Mouse (Mus musculus): Measurements from ENCODE around the gene Tmem38a. TPM values are rescaled to one million over a fixed set of nuclear protein-coding genes. Genes with fewer than 3 reads are reported as not detected.

The Tmem38a gene
- total and polyA plus RNA-seq, 2 experiments from 2014 or later: 214 to 278 TPM

- Histone ChIP-seq H3K36me3 (replicated peaks; ENCODE audit: control insufficient read depth, insufficient read depth, low read length) (no peaks in the 10 kb centered on the region; the same call in 1 of the 2 replicates), H3K9me3 (replicated peaks; ENCODE audit: control insufficient read depth, low read length) (no peaks in the 10 kb centered on the region), H3K27ac (ENCODE audit: low read depth) (peak overlapping the region; percentile 93), H3K4me1 (ENCODE audit: control insufficient read depth, insufficient read depth) (peaks cover 33% of the 10 kb centered on the region), H3K4me3 (ENCODE audit: low read depth, low read length) (no peak overlapping the region), H3K9ac (replicated peaks; ENCODE audit: low read depth, low read length) (no peak overlapping the region), H3K4me2 (ENCODE audit: low read depth, low read length) (peak overlapping the region; percentile 24; the same call in 1 of the 2 replicates), H3K27me3 (ENCODE audit: control insufficient read depth, insufficient read depth, low read length) (no peaks in the 10 kb centered on the region)
- ATAC-seq (ENCODE audit: insufficient read depth, low read depth) (peak; percentile 86), DNase-seq (ENCODE audit: low spot score) (peak; percentile 83)
- 33% methylated on average over 6 of the region's 6 CpGs for WGBS
- TF ChIP-seq CTCF (IDR thresholded peaks at IDR 0.05; ENCODE audit: low read depth) (no peak), EP300 (IDR thresholded peaks at IDR 0.05; ENCODE audit: low read depth) (no peak)
These were observed 16.0 kb downstream of the Tmem38a start for GRCm38 (mm10) chr8:72587806-72588205.

- no peak for ATAC-seq (ENCODE audit: insufficient read depth, low read depth)
- H3K9me3 ChIP-seq (replicated peaks; ENCODE audit: control insufficient read depth, low read length): no peaks in the 10 kb centered on the region
- peaks cover 23% of the 10 kb centered on the region for H3K4me1 ChIP-seq (ENCODE audit: control insufficient read depth, insufficient read depth)
- H3K36me3 ChIP-seq (replicated peaks; ENCODE audit: control insufficient read depth, insufficient read depth, low read length): no peaks in the 10 kb centered on the region; the same call in 1 of the 2 replicates
- no peak for DNase-seq (ENCODE audit: low spot score)
- H3K27me3 ChIP-seq (ENCODE audit: control insufficient read depth, insufficient read depth, low read length): no peaks in the 10 kb centered on the region
- H3K4me3 ChIP-seq (ENCODE audit: low read depth, low read length): no peak overlapping the region
- no peak overlapping the region for H3K4me2 ChIP-seq (ENCODE audit: low read depth, low read length)
- no peak for TF ChIP-seq EP300 (IDR thresholded peaks at IDR 0.05; ENCODE audit: low read depth)
- no peak for TF ChIP-seq CTCF (IDR thresholded peaks at IDR 0.05; ENCODE audit: low read depth)
- peak overlapping the region; percentile 93 for H3K27ac ChIP-seq (ENCODE audit: low read depth)
- WGBS: 81% methylated on average over 10 of the region's 10 CpGs
- H3K9ac ChIP-seq (replicated peaks; ENCODE audit: low read depth, low read length): no peak overlapping the region
These were observed 17.0 kb downstream of the Tmem38a start for GRCm38 (mm10) chr8:72588865-72589264.

- WGBS: 48% methylated on average over 7 of the region's 7 CpGs
- TF ChIP-seq EP300 (IDR thresholded peaks at IDR 0.05; ENCODE audit: low read depth): no peak
- no peak for TF ChIP-seq CTCF (IDR thresholded peaks at IDR 0.05; ENCODE audit: low read depth)
- H3K27ac ChIP-seq (ENCODE audit: low read depth): peak overlapping the region; percentile 93
- H3K36me3 ChIP-seq (replicated peaks; ENCODE audit: control insufficient read depth, insufficient read depth, low read length): no peaks in the 10 kb centered on the region; the same call in 1 of the 2 replicates
- ATAC-seq (ENCODE audit: insufficient read depth, low read depth) (no peak), DNase-seq (ENCODE audit: low spot score) (peak; percentile 43)
- no peak overlapping the region for H3K9ac ChIP-seq (replicated peaks; ENCODE audit: low read depth, low read length)
- peaks cover 21% of the 10 kb centered on the region for H3K4me1 ChIP-seq (ENCODE audit: control insufficient read depth, insufficient read depth)
- H3K4me2 ChIP-seq (ENCODE audit: low read depth, low read length): no peak overlapping the region
- H3K27me3 ChIP-seq (ENCODE audit: control insufficient read depth, insufficient read depth, low read length): no peaks in the 10 kb centered on the region
- H3K4me3 ChIP-seq (ENCODE audit: low read depth, low read length): no peak overlapping the region
- H3K9me3 ChIP-seq (replicated peaks; ENCODE audit: control insufficient read depth, low read length): no peaks in the 10 kb centered on the region
These were observed 17.4 kb downstream of the Tmem38a start for GRCm38 (mm10) chr8:72589286-72589685.

- ATAC-seq (ENCODE audit: insufficient read depth, low read depth) (no peak), DNase-seq (ENCODE audit: low spot score) (no peak)
- Histone ChIP-seq H3K27me3 (ENCODE audit: control insufficient read depth, insufficient read depth, low read length) (no peaks in the 10 kb centered on the region), H3K4me2 (ENCODE audit: low read depth, low read length) (no peak overlapping the region), H3K4me1 (ENCODE audit: control insufficient read depth, insufficient read depth) (peaks cover 21% of the 10 kb centered on the region), H3K9ac (replicated peaks; ENCODE audit: low read depth, low read length) (no peak overlapping the region), H3K9me3 (replicated peaks; ENCODE audit: control insufficient read depth, low read length) (no peaks in the 10 kb centered on the region), H3K36me3 (replicated peaks; ENCODE audit: control insufficient read depth, insufficient read depth, low read length) (no peaks in the 10 kb centered on the region; the same call in 1 of the 2 replicates), H3K4me3 (ENCODE audit: low read depth, low read length) (no peak overlapping the region), H3K27ac (ENCODE audit: low read depth) (no peak overlapping the region)
- TF ChIP-seq EP300 (IDR thresholded peaks at IDR 0.05; ENCODE audit: low read depth): no peak
- TF ChIP-seq CTCF (IDR thresholded peaks at IDR 0.05; ENCODE audit: low read depth): peak; percentile 60
- WGBS: 52% methylated on average over 2 of the region's 2 CpGs
These were observed 18.3 kb downstream of the Tmem38a start for GRCm38 (mm10) chr8:72590198-72590597.

Small RNAs within 50 kb of the gene (microRNA-seq; reads per million reads assigned to microRNA genes)
- gene Gm28019: not detected

Other genes with a start within 250 kb of the Tmem38a start
- gene Eps15l1, start 150.6 kb upstream of the Tmem38a start, total RNA-seq (2014; rRNA removed; ENCODE audit: low replicate concordance): 33.0 and 52.7 TPM in 2 replicates
- gene Eps15l1, start 150.6 kb upstream of the Tmem38a start, polyA plus RNA-seq (2015; fragmentation: Nextera tagmentation; extraction: Ambion mirVana): 23.2 and 24.9 TPM in 2 replicates
- gene Calr3, start 128.2 kb upstream of the Tmem38a start, total RNA-seq (2014; rRNA removed; ENCODE audit: low replicate concordance): 0.58 TPM in 1 of 2 replicates, not detected in the other
- gene Calr3, start 128.2 kb upstream of the Tmem38a start, polyA plus RNA-seq (2015; fragmentation: Nextera tagmentation; extraction: Ambion mirVana): 2.9 and 3.2 TPM in 2 replicates
- 2.7 and 10.8 TPM in 2 replicates for gene 1700030K09Rik, start 128.2 kb upstream of the Tmem38a start, total RNA-seq (2014; rRNA removed; ENCODE audit: low replicate concordance)
- 5.7 and 5.9 TPM in 2 replicates for gene 1700030K09Rik, start 128.2 kb upstream of the Tmem38a start, polyA plus RNA-seq (2015; fragmentation: Nextera tagmentation; extraction: Ambion mirVana)
- 17.0 and 26.4 TPM in 2 replicates for gene Cherp, start 96.8 kb upstream of the Tmem38a start, total RNA-seq (2014; rRNA removed; ENCODE audit: low replicate concordance)
- 15.8 and 16.0 TPM in 2 replicates for gene Cherp, start 96.8 kb upstream of the Tmem38a start, polyA plus RNA-seq (2015; fragmentation: Nextera tagmentation; extraction: Ambion mirVana)
- 34.2 and 35.7 TPM in 2 replicates for gene Slc35e1, start 79.4 kb upstream of the Tmem38a start, total RNA-seq (2014; rRNA removed; ENCODE audit: low replicate concordance)
- gene Slc35e1, start 79.4 kb upstream of the Tmem38a start, polyA plus RNA-seq (2015; fragmentation: Nextera tagmentation; extraction: Ambion mirVana): 6.7 and 7.7 TPM in 2 replicates
- 6.0 and 17.0 TPM in 2 replicates for gene Med26, start 23.8 kb upstream of the Tmem38a start, total RNA-seq (2014; rRNA removed; ENCODE audit: low replicate concordance)
- 6.2 and 6.6 TPM in 2 replicates for gene Med26, start 23.8 kb upstream of the Tmem38a start, polyA plus RNA-seq (2015; fragmentation: Nextera tagmentation; extraction: Ambion mirVana)
- gene Smim7, start 967 bp upstream of the Tmem38a start, total RNA-seq (2014; rRNA removed; ENCODE audit: low replicate concordance): 101 and 108 TPM in 2 replicates
- gene Smim7, start 967 bp upstream of the Tmem38a start, polyA plus RNA-seq (2015; fragmentation: Nextera tagmentation; extraction: Ambion mirVana): 116 and 120 TPM in 2 replicates
- 2.0 and 2.3 TPM in 2 replicates for gene Nwd1, start 74.7 kb downstream of the Tmem38a start, total RNA-seq (2014; rRNA removed; ENCODE audit: low replicate concordance)
- 0.15 and 0.20 TPM in 2 replicates for gene Nwd1, start 74.7 kb downstream of the Tmem38a start, polyA plus RNA-seq (2015; fragmentation: Nextera tagmentation; extraction: Ambion mirVana)
- 195 and 231 TPM in 2 replicates for gene Sin3b, start 151.2 kb downstream of the Tmem38a start, total RNA-seq (2014; rRNA removed; ENCODE audit: low replicate concordance)
- gene Sin3b, start 151.2 kb downstream of the Tmem38a start, polyA plus RNA-seq (2015; fragmentation: Nextera tagmentation; extraction: Ambion mirVana): 190 and 203 TPM in 2 replicates
- 0.46 and 1.1 TPM in 2 replicates for gene F2rl3, start 189.8 kb downstream of the Tmem38a start, total RNA-seq (2014; rRNA removed; ENCODE audit: low replicate concordance)
- gene F2rl3, start 189.8 kb downstream of the Tmem38a start, polyA plus RNA-seq (2015; fragmentation: Nextera tagmentation; extraction: Ambion mirVana): 1.5 and 1.8 TPM in 2 replicates

Measured in heart, postnatal 0 days (tissue).